Mouse (Mus musculus) hindbrain, embryonic 16.5 days (tissue): ENCODE results near the gene Olfr1402. TPM values are rescaled to one million over a fixed set of nuclear protein-coding genes. Genes with fewer than 3 reads are reported as not detected.

ENCODE experiments used
- ATAC-seq: fragments of 200-750 bp; cut with Nextera tagmentation; 2 replicates; pipeline ENCODE4 v1.8.0; 2017; ENCODE audit warnings: moderate TSS enrichment, moderate library complexity
- H3K27ac ChIP-seq: fragments of 300-500 bp; sonication (generic); 2 replicates; pipeline ENCODE4 v1.5.1; 2014; ENCODE audit warnings: low read depth, mild to moderate bottlenecking, control low read depth, low read length, moderate library complexity
- H3K27me3 ChIP-seq: fragments of 300-500 bp; sonication (generic); replicated peaks from 2 replicates; pipeline ENCODE4 v1.6.1; 2014; ENCODE audit warnings: low read length; ENCODE audit not compliant: control insufficient read depth, insufficient read depth
- H3K36me3 ChIP-seq: fragments of 300-500 bp; sonication (generic); 2 replicates; pipeline ENCODE4 v1.6.1; 2014; ENCODE audit warnings: mild to moderate bottlenecking, low read length, moderate library complexity, mixed read lengths; ENCODE audit not compliant: control insufficient read depth, insufficient read depth
- H3K4me1 ChIP-seq: fragments of 300-500 bp; sonication (generic); 2 replicates; pipeline ENCODE4 v1.6.1; 2014; ENCODE audit warnings: low read depth, low read length; ENCODE audit not compliant: control insufficient read depth, insufficient read depth
- H3K4me2 ChIP-seq: fragments of 300-500 bp; sonication (generic); 2 replicates; pipeline ENCODE4 v1.6.1; 2014; ENCODE audit warnings: mild to moderate bottlenecking, low read length, control low read depth, moderate library complexity
- H3K4me3 ChIP-seq: fragments of 300-500 bp; sonication (generic); 2 replicates; pipeline ENCODE4 v1.5.1; 2014; ENCODE audit warnings: mild to moderate bottlenecking, low read length, control low read depth, moderate library complexity
- H3K9ac ChIP-seq: fragments of 300-500 bp; sonication (generic); 2 replicates; pipeline ENCODE4 v1.6.1; 2014; ENCODE audit warnings: low read depth, mild to moderate bottlenecking, control low read depth, low read length, moderate library complexity
- H3K9me3 ChIP-seq: fragments of 300-500 bp; sonication (generic); 2 replicates; pipeline ENCODE4 v1.6.1; 2014; ENCODE audit warnings: mild to moderate bottlenecking, low read length, moderate library complexity; ENCODE audit not compliant: control insufficient read depth
- WGBS: fragments of 180-500 bp; shearing (Covaris S2); extraction: QIAGEN DNeasy Blood & Tissue Kit; methylation state at CpG from one replicate; pipeline ENCODE4 v1.1.7; 2014; 5-methylcytosine and 5-hydroxymethylcytosine counted together
- polyA plus RNA-seq: library from polyadenylated mRNA; unstranded; fragments of >200 nt; fragmentation: Nextera tagmentation; extraction: Ambion mirVana; gene quantifications from 2 replicates; pipeline ENCODE4 v1.2.1, GENCODE M21; 2015

The Olfr1402 gene
- not detected in 2 replicates for polyA plus RNA-seq

DNA sequence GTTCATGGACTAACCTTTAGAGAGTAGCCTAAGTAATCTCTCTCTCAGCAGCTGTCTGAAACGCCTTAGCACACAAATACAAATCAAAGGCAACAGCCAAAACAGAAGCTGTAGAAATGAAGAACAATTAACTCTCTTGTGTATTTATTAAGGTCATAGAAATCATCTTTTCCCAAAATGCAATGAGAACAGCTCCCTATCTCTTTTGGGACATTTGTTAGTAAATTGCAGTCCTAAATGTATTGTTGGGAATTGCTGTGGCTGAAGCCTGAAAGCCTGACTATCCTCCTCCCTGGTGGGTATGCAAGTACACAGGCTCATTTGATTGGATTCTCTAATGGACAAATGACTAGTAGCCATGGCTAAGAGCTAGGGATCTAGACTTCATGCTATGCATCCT lies at the start of gene Olfr1402:
TSS of gene Olfr1402 (minus strand) at position 101 of the 400 bp plus-strand sequence.
- Histone ChIP-seq H3K9me3 (no peaks in the 10 kb centered on the region; the same call in 1 of the 2 replicates), H3K27me3 (no peaks in the 10 kb centered on the region), H3K27ac (no peak within 1 kb of the TSS), H3K36me3 (no peaks in the 10 kb centered on the region), H3K4me3 (no peak within 1 kb of the TSS), H3K4me1 (no peaks in the 10 kb centered on the region), H3K9ac (no peak within 1 kb of the TSS), H3K4me2 (no peak within 1 kb of the TSS)
- no peak for ATAC-seq
- 68% methylated on average over 1 of the region's 1 CpGs for WGBS

GRCm38 (mm10) chr3:97455286-97455685 lies 33.5 kb upstream of the Olfr1402 start:
- 87% methylated on average over 4 of the region's 4 CpGs for WGBS
- ATAC-seq, result no peak
- Histone ChIP-seq H3K27ac (no peak overlapping the region), H3K9ac (no peak overlapping the region), H3K36me3 (no peaks in the 10 kb centered on the region), H3K4me3 (no peak overlapping the region), H3K4me1 (no peaks in the 10 kb centered on the region), H3K27me3 (no peaks in the 10 kb centered on the region), H3K4me2 (no peak overlapping the region), H3K9me3 (no peaks in the 10 kb centered on the region)

DNA sequence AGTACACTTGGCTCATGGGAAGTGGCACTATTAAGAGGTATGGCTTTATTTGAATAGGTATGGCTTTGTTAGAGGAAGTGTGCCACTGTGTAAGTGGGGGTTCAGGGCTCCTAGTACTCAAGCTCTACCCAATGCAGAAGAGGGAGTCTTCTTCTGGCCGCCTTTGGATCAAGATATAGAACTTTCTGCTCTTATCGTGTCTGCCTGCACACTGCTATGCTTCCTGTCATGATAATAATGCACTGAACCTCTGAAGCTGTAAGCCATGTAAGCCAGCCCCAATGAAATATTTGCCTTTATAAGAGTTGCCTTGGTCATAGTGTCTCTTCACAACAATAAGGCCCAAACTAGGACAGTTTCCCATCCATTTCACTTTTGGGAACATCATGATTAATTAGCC lies 16.8 kb upstream of the Olfr1402 start:
- Histone ChIP-seq H3K4me2 (no peak overlapping the region), H3K9me3 (no peaks in the 10 kb centered on the region), H3K9ac (no peak overlapping the region), H3K27me3 (no peaks in the 10 kb centered on the region), H3K4me3 (no peak overlapping the region), H3K36me3 (no peaks in the 10 kb centered on the region), H3K27ac (no peak overlapping the region), H3K4me1 (no peaks in the 10 kb centered on the region)
- WGBS, result 97% methylated on average over 2 of the region's 2 CpGs
- no peak for ATAC-seq

- no peak overlapping the region for H3K4me2 ChIP-seq
- H3K4me1 ChIP-seq, result no peaks in the 10 kb centered on the region
- H3K27me3 ChIP-seq, result no peaks in the 10 kb centered on the region
- no peak overlapping the region for H3K27ac ChIP-seq
- H3K36me3 ChIP-seq, result no peaks in the 10 kb centered on the region
- H3K9ac ChIP-seq, result no peak overlapping the region
- ATAC-seq, result no peak
- WGBS, result 64% methylated on average over 1 of the region's 1 CpGs
- H3K9me3 ChIP-seq, result no peaks in the 10 kb centered on the region
- H3K4me3 ChIP-seq, result no peak overlapping the region
These were observed 27.5 kb downstream of the Olfr1402 start for GRCm38 (mm10) chr3:97394289-97394688.

DNA sequence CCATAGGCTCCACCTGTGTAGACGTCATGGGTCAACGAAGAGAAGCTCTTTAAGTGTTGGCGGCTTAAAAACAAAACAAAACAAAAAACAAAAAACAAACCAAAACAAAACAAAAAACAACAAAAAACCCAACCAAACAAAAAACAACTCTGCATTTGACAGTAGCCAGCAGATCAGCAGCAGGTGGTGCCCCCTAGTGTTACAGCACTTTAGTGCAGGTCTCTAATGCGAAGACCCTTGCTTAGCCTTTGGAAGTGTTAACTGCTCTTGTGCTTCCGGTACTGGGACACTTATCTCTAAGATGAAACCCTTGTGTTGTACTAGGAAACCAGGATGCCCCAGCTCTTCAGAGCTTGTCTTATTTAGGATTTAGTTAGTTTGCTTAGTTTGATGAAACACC lies 28.7 kb downstream of the Olfr1402 start:
- no peak for ATAC-seq
- Histone ChIP-seq H3K4me2 (no peak overlapping the region), H3K4me1 (no peaks in the 10 kb centered on the region), H3K36me3 (no peaks in the 10 kb centered on the region), H3K4me3 (no peak overlapping the region), H3K27me3 (no peaks in the 10 kb centered on the region), H3K9me3 (no peaks in the 10 kb centered on the region), H3K9ac (no peak overlapping the region), H3K27ac (no peak overlapping the region)
- WGBS, result 79% methylated on average over 5 of the region's 5 CpGs

DNA sequence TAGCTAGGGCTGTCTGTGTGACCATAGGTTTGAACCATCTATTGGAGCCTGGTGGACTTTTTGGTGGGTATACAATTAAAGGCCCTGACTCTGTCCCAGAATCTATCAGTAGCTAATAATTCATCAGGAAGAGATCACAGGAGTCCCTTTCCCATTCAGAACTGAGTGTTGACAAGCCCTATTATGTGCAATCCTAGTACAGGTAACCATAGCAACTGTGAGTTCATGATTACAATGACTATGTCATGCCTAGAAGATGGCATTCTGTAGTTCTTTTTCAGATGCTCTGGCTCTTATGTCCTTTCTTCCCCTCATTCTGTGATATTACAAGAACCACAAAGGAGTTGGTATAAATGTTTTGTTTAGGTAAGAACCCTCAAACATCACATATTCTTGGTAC lies 51.4 kb downstream of the Olfr1402 start:
- Histone ChIP-seq H3K27me3 (no peaks in the 10 kb centered on the region), H3K4me2 (no peak overlapping the region), H3K9me3 (no peaks in the 10 kb centered on the region), H3K4me1 (no peaks in the 10 kb centered on the region), H3K4me3 (no peak overlapping the region), H3K36me3 (no peaks in the 10 kb centered on the region), H3K27ac (no peak overlapping the region), H3K9ac (no peak overlapping the region)
- ATAC-seq, result no peak; the same call in 1 of the 2 replicates

- Histone ChIP-seq H3K4me3 (no peak overlapping the region), H3K36me3 (no peaks in the 10 kb centered on the region), H3K9ac (no peak overlapping the region), H3K4me2 (no peak overlapping the region), H3K27me3 (no peaks in the 10 kb centered on the region), H3K9me3 (no peaks in the 10 kb centered on the region), H3K4me1 (no peaks in the 10 kb centered on the region), H3K27ac (no peak overlapping the region)
- ATAC-seq, result no peak
- WGBS, result 67% methylated on average over 3 of the region's 3 CpGs
These were observed 58.3 kb downstream of the Olfr1402 start for GRCm38 (mm10) chr3:97363418-97364098.

DNA sequence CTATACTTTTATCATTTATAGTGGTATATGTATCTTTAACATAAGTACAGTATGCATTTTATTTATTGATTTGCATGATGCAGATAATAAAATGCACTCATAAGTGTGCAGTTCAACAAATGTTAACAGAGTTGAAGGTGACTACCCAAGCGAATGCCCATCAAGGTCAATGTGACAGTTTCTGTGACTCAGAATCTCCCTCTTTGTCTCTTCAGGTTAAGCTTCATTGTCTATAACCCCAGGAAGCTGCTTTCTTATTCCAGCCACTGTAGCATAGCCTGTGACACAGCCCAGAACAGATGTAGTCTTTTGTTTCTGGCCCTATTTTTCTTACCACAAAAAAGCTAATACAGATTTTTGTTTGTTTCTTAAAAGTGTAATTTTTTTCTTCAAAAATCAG lies 63.4 kb downstream of the Olfr1402 start:
- Histone ChIP-seq H3K36me3 (no peaks in the 10 kb centered on the region), H3K9ac (no peak overlapping the region), H3K9me3 (no peaks in the 10 kb centered on the region), H3K27me3 (no peaks in the 10 kb centered on the region), H3K4me3 (no peak overlapping the region), H3K4me2 (no peak overlapping the region), H3K27ac (no peak overlapping the region), H3K4me1 (no peaks in the 10 kb centered on the region)
- WGBS, result 26% methylated on average over 1 of the region's 1 CpGs
- no peak for ATAC-seq
